22 mouse cellular contexts compared by ENCODE assay signal in the genomic region with DNA sequence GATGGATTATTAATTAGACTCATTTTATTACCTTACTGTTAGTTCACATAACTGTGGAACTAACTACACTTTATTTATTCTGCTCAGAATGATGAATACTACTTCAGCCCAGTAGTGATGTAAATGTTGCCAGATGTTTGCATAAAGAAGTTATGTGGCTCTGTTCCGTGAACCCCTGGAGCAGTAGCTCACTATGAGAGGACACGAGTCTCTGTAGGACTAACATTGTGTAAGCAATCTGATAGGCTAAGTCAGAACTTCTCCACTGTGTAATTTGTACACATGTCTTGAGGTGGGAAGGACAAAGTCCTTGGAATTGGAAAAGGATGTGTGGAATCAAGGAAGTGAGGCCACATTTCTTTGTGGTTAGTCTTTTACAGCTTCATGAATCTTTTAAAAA. TPM values are rescaled to one million over a fixed set of nuclear protein-coding genes. Genes with fewer than 3 reads are reported as not detected.
DNase-seq lines count a peak whose midpoint lies in the region; ATAC-seq and TF ChIP-seq lines count a peak whose summit lies in the region.
"Had no signal": no experiment of that assay in that cellular context is flagged by ENCODE, and none has a peak within 500 bp of the region (broad histone marks: within the 10 kb centered on the region; RNA-seq: fewer than 3 reads in every experiment).

No protein-coding gene starts in this region.

- H3K27me3 ChIP-seq in limb, embryonic 12.5 days, result no peaks in the 10 kb centered on the region
- no peaks in the 10 kb centered on the region for H3K27me3 ChIP-seq in limb, embryonic 10.5 days (ENCODE audit: low read depth, poor library complexity, severe bottlenecking)
- H3K27me3 ChIP-seq in limb, embryonic 14.5 days (ENCODE audit: control insufficient read depth, insufficient read depth, low read length), result no peaks in the 10 kb centered on the region
- H3K27me3 ChIP-seq: embryonic facial prominence, embryonic 15.5 days; forebrain, embryonic 15.5 days; hindbrain, embryonic 15.5 days; Patski had no signal

- no peak overlapping the region for H3K9ac ChIP-seq in limb, embryonic 12.5 days (replicated peaks)
- H3K9ac ChIP-seq in limb, embryonic 14.5 days (ENCODE audit: low read depth, low read length, severe bottlenecking), result no peak overlapping the region
- H3K9ac ChIP-seq: embryonic facial prominence, embryonic 15.5 days; forebrain, embryonic 15.5 days; heart, embryonic 13.5 days; hindbrain, embryonic 15.5 days had no signal

- H3K9me3 ChIP-seq in limb, embryonic 12.5 days, result no peaks in the 10 kb centered on the region
- H3K9me3 ChIP-seq in limb, embryonic 10.5 days (replicated peaks), result no peaks in the 10 kb centered on the region
- no peaks in the 10 kb centered on the region for H3K9me3 ChIP-seq in limb, embryonic 14.5 days (ENCODE audit: control insufficient read depth, low read length)
- H3K9me3 ChIP-seq: embryonic facial prominence, embryonic 15.5 days; forebrain, embryonic 15.5 days; heart, embryonic 13.5 days; hindbrain, embryonic 15.5 days had no signal

- no peak for TF ChIP-seq POLR2A in limb, embryonic 14.5 days (IDR thresholded peaks at IDR 0.05; ENCODE audit: borderline replicate concordance, extremely low read depth, insufficient read depth, insufficient read length)

- peak; percentile 16 for DNase-seq in embryo, embryonic 11 days
- no peak for DNase-seq in embryo, embryonic 10.5 days (ENCODE audit: low spot score)
- DNase-seq in limb, embryonic 10.5 days (ENCODE audit: low spot score), result no peak
- DNase-seq in limb, embryonic 14.5 days (ENCODE audit: low spot score), result no peak
- no peak for DNase-seq in cerebellum, postnatal 4 days (ENCODE audit: low spot score in 2 of 2)
- DNase-seq: adrenal gland, postnatal 14 days; cerebellum, adult 11-12 months; cerebellum, adult 9-10 months; cerebellum, postnatal 25 days; gastrocnemius, postnatal 14 days; heart, postnatal 36 days had no signal

- 24% methylated on average over 2 of the region's 2 CpGs for WGBS in limb, embryonic 12.5 days
- 65% methylated on average over 2 of the region's 2 CpGs for WGBS in limb, embryonic 10.5 days
- 19% methylated on average over 2 of the region's 2 CpGs for WGBS in limb, embryonic 14.5 days

- H3K4me2 ChIP-seq in limb, embryonic 12.5 days, result no peak overlapping the region
- H3K4me2 ChIP-seq in limb, embryonic 14.5 days (replicated peaks; ENCODE audit: low read depth, low read length, severe bottlenecking), result no peak overlapping the region
- H3K4me2 ChIP-seq: embryonic facial prominence, embryonic 15.5 days; forebrain, embryonic 15.5 days; heart, embryonic 13.5 days; hindbrain, embryonic 15.5 days had no signal

- no peak overlapping the region for H3K27ac ChIP-seq in limb, embryonic 12.5 days
- no peak overlapping the region for H3K27ac ChIP-seq in limb, embryonic 10.5 days
- H3K27ac ChIP-seq in limb, embryonic 14.5 days (replicated peaks; ENCODE audit: low read depth, low read length), result no peak overlapping the region
- H3K27ac ChIP-seq: embryonic facial prominence, embryonic 15.5 days; forebrain, embryonic 15.5 days; heart, embryonic 13.5 days; hindbrain, embryonic 15.5 days had no signal

- H3K4me3 ChIP-seq in limb, embryonic 12.5 days (replicated peaks), result no peak overlapping the region
- no peak overlapping the region for H3K4me3 ChIP-seq in limb, embryonic 10.5 days
- no peak overlapping the region for H3K4me3 ChIP-seq in limb, embryonic 14.5 days (replicated peaks; ENCODE audit: low read length)
- H3K4me3 ChIP-seq: embryonic facial prominence, embryonic 15.5 days; erythroblast, embryonic 14.5 days; forebrain, embryonic 15.5 days; heart, embryonic 13.5 days; hindbrain, embryonic 15.5 days had no signal

- H3K4me1 ChIP-seq in limb, embryonic 12.5 days (replicated peaks), result no peaks in the 10 kb centered on the region; the same call in 1 of the 2 replicates
- no peaks in the 10 kb centered on the region for H3K4me1 ChIP-seq in limb, embryonic 10.5 days
- peaks cover 5% of the 10 kb centered on the region for H3K4me1 ChIP-seq in limb, embryonic 14.5 days (ENCODE audit: control insufficient read depth, insufficient read depth, low read length)
- H3K4me1 ChIP-seq: embryonic facial prominence, embryonic 15.5 days; forebrain, embryonic 15.5 days; heart, embryonic 13.5 days; hindbrain, embryonic 15.5 days had no signal

- peak; percentile 75; the same call in 1 of the 2 replicates for ATAC-seq in limb, embryonic 12.5 days (ENCODE audit: insufficient number of reproducible peaks, insufficient read depth, low FRiP score, low TSS enrichment, low read depth)
- peak; percentile 65; the same call in 1 of the 2 replicates for ATAC-seq in limb, embryonic 14.5 days (ENCODE audit: low FRiP score, low read depth)
- no peak for ATAC-seq in erythroid progenitor cell, adult 5-6 weeks (replicated peaks; ENCODE audit: low FRiP score, poor library complexity, severe bottlenecking)
- ATAC-seq: activated CD4-positive, CD25-positive, alpha-beta regulatory T cell, adult 4 months; forebrain, embryonic 15.5 days; Patski had no signal

- no peaks in the 10 kb centered on the region for H3K36me3 ChIP-seq in limb, embryonic 12.5 days
- H3K36me3 ChIP-seq in limb, embryonic 10.5 days, result no peaks in the 10 kb centered on the region
- no peaks in the 10 kb centered on the region for H3K36me3 ChIP-seq in limb, embryonic 14.5 days (ENCODE audit: control insufficient read depth, insufficient read depth, low read length)
- H3K36me3 ChIP-seq: embryonic facial prominence, embryonic 15.5 days; forebrain, embryonic 15.5 days; heart, embryonic 13.5 days; hindbrain, embryonic 15.5 days had no signal

RNA-seq across cellular contexts. Expression of gene Efcab1, which starts 45.5 kb away (rescaled TPM):
- 8.4 and 9.8 TPM in 2 replicates for polyA plus RNA-seq in limb, embryonic 12.5 days (2016; fragmentation: Nextera tagmentation; extraction: Ambion mirVana)
- 2.5 and 5.5 TPM in 2 replicates for polyA plus RNA-seq in limb, embryonic 10.5 days (2016; fragmentation: Nextera tagmentation; extraction: Ambion mirVana)
- 8.1 and 8.3 TPM in 2 replicates for polyA plus RNA-seq in limb, embryonic 14.5 days (2012; rRNA removed)
- polyA plus RNA-seq in limb, embryonic 14.5 days (2014; fragmentation: Nextera tagmentation; extraction: Ambion mirVana), result 12.6 and 12.9 TPM in 2 replicates
- total RNA-seq in erythroid progenitor cell, adult 5-6 weeks (2015; ENCODE audit: low replicate concordance), result not detected in 2 replicates
- not detected in 2 replicates for total RNA-seq in erythroid progenitor cell, adult 5-6 weeks (2017; ENCODE audit: low replicate concordance)
- total RNA-seq: CH12.LX; gastrocnemius, postnatal 14 days; heart, postnatal 36 days had no signal
- polyA plus RNA-seq: activated CD4-positive, CD25-positive, alpha-beta regulatory T cell, adult 4 months; C2C12; erythroblast, embryonic 14.5 days had no signal
